Mouse (Mus musculus): ENCODE data around the gene Fcor.

- TF ChIP-seq POLR2A (IDR thresholded peaks at IDR 0.05; ENCODE audit: borderline replicate concordance, control insufficient read depth, low read depth, low read length) (no peak), CTCF (IDR thresholded peaks at IDR 0.05; ENCODE audit: control insufficient read depth, insufficient read depth, low read length) (no peak)
These were observed 50.0 kb downstream of the Fcor start for GRCm38 (mm10) chr8:3622119-3622518.

All from bone marrow, adult 2 months (tissue).